Mouse (Mus musculus): Measurements from ENCODE around the gene Ppp1r17. TPM values are rescaled to one million over a fixed set of nuclear protein-coding genes. Genes with fewer than 3 reads are reported as not detected.

Gene Ppp1r17
- polyA plus RNA-seq, 1 experiment: not detected

- Histone ChIP-seq H3K9me3 (ENCODE audit: control insufficient read depth, low read length) (no peaks in the 10 kb centered on the region), H3K36me3 (ENCODE audit: control insufficient read depth) (no peaks in the 10 kb centered on the region), H3K4me3 (replicated peaks) (no peak overlapping the region), H3K27me3 (ENCODE audit: control insufficient read depth) (no peaks in the 10 kb centered on the region), H3K4me1 (ENCODE audit: control insufficient read depth) (no peaks in the 10 kb centered on the region)
- no peak for TF ChIP-seq TAL1 (IDR thresholded peaks at IDR 0.05; ENCODE audit: low read length)
- TF ChIP-seq GATA1 (IDR thresholded peaks at IDR 0.05; ENCODE audit: low read length): no peak
Observed at GRCm38 (mm10) chr6:56066632-56067282, 49.5 kb downstream of the Ppp1r17 start.

- no peaks in the 10 kb centered on the region for H3K27me3 ChIP-seq (ENCODE audit: control insufficient read depth)
- H3K4me1 ChIP-seq (ENCODE audit: control insufficient read depth): no peaks in the 10 kb centered on the region
- no peak overlapping the region for H3K4me3 ChIP-seq (replicated peaks)
- TF ChIP-seq TAL1 (IDR thresholded peaks at IDR 0.05; ENCODE audit: low read length) (no peak), GATA1 (IDR thresholded peaks at IDR 0.05; ENCODE audit: low read length) (no peak)
- H3K9me3 ChIP-seq (ENCODE audit: control insufficient read depth, low read length): no peaks in the 10 kb centered on the region
- no peaks in the 10 kb centered on the region for H3K36me3 ChIP-seq (ENCODE audit: control insufficient read depth)
Observed at GRCm38 (mm10) chr6:56068516-56068915, 51.2 kb downstream of the Ppp1r17 start.

GRCm38 (mm10) chr6:56076378-56076805 lies 59.1 kb downstream of the Ppp1r17 start:
- H3K4me3 ChIP-seq (replicated peaks): no peak overlapping the region
- H3K36me3 ChIP-seq (ENCODE audit: control insufficient read depth): no peaks in the 10 kb centered on the region
- H3K4me1 ChIP-seq (ENCODE audit: control insufficient read depth): no peaks in the 10 kb centered on the region
- TF ChIP-seq GATA1 (IDR thresholded peaks at IDR 0.05; ENCODE audit: low read length): no peak
- no peak for TF ChIP-seq TAL1 (IDR thresholded peaks at IDR 0.05; ENCODE audit: low read length)
- no peaks in the 10 kb centered on the region for H3K9me3 ChIP-seq (ENCODE audit: control insufficient read depth, low read length)
- H3K27me3 ChIP-seq (ENCODE audit: control insufficient read depth): no peaks in the 10 kb centered on the region

Other genes starting within 250 kb of the Ppp1r17 start
- not detected in 2 replicates for gene Itprid1, start 180.6 kb upstream of the Ppp1r17 start, polyA plus RNA-seq (2012)

Measured in erythroblast, embryonic 14.5 days (primary cell).